Mouse (Mus musculus): ENCODE results near the gene Wdr4.

DNA sequence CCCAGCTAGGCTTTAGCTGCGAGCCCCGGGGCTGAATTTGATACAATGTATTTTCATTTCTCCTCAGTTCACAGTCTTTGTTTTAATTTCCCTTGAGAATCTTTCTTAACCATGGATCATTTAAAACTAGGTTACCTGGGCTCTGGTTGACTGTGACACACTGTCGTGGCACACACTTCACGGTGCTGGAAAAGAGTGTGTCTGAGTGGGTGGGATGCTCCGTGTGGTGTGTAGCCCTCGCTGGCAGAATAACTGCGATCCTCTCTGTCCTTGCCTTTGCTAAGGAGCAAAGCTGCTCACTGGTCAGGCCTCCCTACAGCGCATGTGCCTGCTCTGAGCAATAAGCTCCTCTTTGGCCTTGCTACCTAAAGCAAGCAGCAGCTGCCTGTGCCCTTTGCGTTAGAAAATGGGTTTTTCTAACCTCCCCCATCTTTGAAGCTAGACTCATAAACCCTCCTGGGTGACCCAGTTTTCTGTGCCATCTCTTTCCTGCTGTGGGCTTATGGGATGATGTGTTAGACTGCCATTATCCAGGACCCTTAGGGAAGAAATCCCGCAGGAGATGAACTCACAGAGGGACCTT, 33.1 kb downstream of the Wdr4 start:
- no peak for TF ChIP-seq CTCF (IDR thresholded peaks at IDR 0.05; ENCODE audit: low read depth)
- no peak for TF ChIP-seq EP300 (optimal IDR thresholded peaks at IDR 0.05)
